Mouse (Mus musculus) heart, postnatal 36 days (tissue): Measurements from ENCODE around the gene Fan1. TPM values are rescaled to one million over a fixed set of nuclear protein-coding genes. Genes with fewer than 3 reads are reported as not detected.

Experiments
- DNase-seq, 2 experiments: peaks; one replicate each; pipeline ENCODE4 v3.0.0; 2021 to 2022
- intact Hi-C: fragments of 180-260 bp; cut with DNase I; formaldehyde crosslinking; loops from one replicate; pipeline ENCODE4 v1.15.1; 2025
- total RNA-seq, 2 experiments: library from RNA; stranded (reverse); gene quantifications; 2 replicates each; pipeline ENCODE4 v1.2.3; 2021

The Fan1 gene
- 1 to 10 TPM; 8.9 to 9.9 TPM for total RNA-seq

DNA sequence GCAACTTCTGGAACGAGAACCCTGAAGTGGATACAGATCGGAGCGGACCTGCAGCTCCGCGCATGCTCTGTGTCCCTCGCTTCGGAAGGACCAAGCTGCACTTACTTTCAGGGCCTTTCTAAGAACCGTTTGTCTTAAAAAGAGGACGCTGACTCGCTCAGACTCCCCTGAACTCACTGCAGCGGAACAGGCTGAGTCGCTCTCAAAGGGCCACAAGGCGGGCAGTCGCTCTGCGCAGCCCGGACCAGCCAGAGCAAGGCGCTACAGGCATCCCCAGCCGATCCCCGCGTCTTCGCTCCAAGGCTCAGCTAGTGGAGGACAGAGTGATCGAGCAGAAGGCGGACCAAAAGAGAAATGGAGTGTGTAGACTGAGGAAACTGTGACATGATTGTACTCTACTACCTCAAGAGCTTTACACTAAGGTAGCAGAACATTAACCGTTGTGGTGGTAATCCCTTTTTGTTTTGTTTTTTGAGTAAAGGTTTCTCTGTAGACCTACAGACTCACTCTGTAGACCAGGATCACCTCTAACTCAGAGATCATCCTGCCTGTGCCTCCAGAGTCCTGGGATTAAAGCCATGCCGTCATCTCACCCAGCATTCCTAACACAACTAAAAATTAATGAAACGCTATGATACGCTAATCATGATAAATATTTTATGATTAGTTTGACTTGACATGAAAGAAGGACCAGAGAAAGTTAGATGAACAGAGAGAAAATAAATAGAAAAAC, at the start of gene Fan1:
Gene Fan1 (minus strand): TSS at position 266 of the 733 bp plus-strand sequence.
- peak; percentile 89 to 94 for DNase-seq
- intact Hi-C loops: loop anchor here (5.0 kb wide), 1 partner anchor 87 kb away; the partner anchor contains the start of gene Mtmr10

DNA sequence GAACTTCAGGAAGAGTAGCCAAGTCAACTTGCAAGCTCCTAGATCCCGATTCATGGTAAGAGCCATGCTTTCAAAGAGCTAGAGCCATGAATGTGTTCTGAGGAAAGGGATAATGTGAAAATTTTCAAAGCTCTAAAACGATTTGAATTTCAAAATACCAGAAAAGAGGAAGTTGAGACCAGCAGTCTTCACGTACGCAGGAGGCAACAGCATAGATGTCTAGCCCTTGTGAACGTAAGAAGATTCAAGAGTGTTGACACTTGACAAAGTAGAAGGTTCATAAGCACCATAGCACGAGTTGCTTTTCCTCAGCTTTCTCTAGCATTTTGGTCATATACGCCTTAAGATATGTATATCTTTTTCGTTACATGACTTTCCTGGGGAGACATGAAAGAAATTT, 30.1 kb upstream of the Fan1 start:
- no peak for DNase-seq

DNA sequence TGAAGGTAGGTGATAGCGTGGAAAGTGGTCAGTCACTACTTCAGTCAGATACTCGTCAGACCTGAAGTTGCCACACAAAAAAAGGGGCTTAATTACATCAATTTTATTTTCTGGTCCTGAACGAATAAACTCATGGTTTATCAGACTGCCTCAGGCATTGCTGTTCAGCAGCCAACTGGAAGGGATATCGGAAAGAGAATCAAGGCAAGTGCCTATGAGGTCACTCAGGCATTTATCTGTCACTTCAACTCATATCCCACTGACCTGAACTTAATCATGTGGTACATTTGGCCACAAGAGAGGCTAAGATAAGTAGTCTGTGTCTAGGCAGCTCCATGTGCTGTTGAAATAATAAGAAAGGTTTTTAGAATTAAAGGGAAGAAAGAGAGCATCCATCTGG, 28.6 kb upstream of the Fan1 start:
- no peak for DNase-seq

More for the DNA sequence above, 30.1 kb upstream of the Fan1 start:
- intact Hi-C loops: no loop called here

DNA sequence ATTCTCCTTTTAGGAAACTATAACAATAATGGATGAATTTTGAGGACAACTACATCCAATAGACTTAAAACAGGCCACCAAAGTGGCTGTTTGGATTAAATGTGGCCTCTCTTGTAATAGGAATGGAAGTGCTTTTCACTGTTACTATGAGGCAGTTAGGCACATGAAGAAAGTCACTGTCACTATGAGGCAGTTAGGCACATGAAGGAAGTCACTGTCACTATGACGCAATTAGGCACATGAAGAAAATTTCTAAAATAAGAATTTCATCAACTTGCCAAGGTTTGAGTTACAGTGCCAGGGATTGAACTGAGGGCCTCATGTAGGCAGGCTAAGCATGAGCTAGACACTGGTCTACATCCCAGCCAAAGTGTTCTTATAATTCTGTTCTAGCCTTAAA, 26.8 kb upstream of the Fan1 start:
- no peak for DNase-seq
- intact Hi-C loops: no loop called here

More for the DNA sequence above, 28.6 kb upstream of the Fan1 start:
- intact Hi-C loops: no loop called here

DNA sequence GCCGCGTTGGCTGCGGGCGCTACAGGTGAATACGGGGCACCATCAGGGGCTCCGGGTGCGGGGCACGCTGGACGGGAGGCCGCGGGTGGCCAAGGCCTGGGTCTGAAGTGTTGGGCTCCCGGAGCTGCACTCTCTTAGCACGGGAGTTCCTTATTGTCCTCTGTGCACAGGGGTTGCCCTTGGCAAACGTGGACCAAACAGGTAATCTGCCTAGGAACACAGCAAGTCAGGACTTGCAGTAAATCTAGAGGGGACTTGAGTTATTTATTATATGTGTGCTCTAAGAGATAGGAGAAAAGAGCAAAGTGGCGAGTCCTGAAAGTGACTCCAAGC, 18.9 kb upstream of the Fan1 start:
- intact Hi-C loops: loop anchor here (5.0 to 10.0 kb wide), 4 partner anchors 105 to 1682 kb away; partner anchors contain the start of genes Mtmr10, Nsmce3 and Selenos
- DNase-seq: no peak

DNA sequence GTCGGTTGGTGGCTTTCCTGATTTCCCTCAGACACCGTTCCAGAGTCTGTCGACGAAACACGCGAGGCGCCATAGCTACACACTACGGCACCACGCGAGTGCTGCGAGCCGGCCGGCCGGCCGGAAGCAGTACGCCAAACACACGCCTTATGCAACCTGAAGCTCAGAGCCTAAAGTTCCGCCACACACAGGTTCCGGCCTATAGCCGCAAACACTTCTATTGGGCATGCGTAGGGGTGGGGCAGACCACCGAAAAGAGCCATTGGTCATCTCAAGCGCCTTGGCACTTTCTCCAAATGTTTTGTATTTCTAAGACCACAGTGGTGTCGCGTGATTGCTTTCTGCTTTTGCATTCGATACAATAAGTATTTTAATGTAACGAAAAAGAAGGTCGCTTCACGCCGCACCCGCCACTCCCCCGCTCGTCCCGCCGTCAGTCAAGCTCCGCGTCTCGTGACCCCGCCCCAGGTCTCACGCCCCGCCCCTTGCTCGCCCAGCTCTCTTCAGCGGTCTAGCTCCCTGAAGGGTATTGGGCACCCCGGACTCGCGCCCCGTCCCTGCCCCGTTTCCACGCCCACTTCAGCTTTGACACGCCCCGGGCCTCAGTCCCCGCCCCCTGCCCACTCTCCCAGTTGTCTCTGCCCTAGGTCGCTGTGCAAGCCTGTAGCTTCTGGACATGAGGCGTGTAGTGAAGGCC, 18.4 kb upstream of the Fan1 start, which contains the start of the genes Mphosph10 and Mcee:
Gene Mphosph10 (minus strand): TSS at position 147 of the 697 bp plus-strand sequence.
Gene Mcee (plus strand): TSS at position 486 of the 697 bp plus-strand sequence.
- intact Hi-C loops: loop anchor here (5.0 to 10.0 kb wide), 4 partner anchors 105 to 1683 kb away; partner anchors contain the start of genes Mtmr10, Nsmce3 and Selenos
- DNase-seq: peak; percentile 99

DNA sequence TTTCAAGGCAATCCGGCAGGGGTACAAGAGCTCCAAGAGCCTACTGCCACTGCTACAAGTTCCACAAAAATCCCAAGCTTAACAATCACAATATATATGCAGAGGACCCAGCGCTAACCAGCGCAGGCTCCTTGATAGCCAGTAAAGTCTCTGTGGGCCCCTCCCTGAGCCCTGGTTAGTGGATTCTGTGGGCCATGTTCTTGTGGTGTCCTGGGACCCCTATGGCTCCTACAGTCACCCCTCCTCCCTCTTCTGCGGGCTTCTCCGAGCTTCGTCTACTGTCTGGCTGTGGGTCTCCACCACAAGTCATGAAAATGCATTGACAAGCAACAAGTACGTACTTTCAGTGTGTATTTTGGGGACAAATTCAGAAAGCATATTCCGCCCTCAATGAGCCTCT, 17.6 kb upstream of the Fan1 start:
- intact Hi-C loops: loop anchor here (5.0 to 10.0 kb wide), 4 partner anchors 104 to 1683 kb away; partner anchors contain the start of genes Mtmr10, Nsmce3 and Selenos
- peak in 1 of 2 experiments; percentile 13 for DNase-seq

DNA sequence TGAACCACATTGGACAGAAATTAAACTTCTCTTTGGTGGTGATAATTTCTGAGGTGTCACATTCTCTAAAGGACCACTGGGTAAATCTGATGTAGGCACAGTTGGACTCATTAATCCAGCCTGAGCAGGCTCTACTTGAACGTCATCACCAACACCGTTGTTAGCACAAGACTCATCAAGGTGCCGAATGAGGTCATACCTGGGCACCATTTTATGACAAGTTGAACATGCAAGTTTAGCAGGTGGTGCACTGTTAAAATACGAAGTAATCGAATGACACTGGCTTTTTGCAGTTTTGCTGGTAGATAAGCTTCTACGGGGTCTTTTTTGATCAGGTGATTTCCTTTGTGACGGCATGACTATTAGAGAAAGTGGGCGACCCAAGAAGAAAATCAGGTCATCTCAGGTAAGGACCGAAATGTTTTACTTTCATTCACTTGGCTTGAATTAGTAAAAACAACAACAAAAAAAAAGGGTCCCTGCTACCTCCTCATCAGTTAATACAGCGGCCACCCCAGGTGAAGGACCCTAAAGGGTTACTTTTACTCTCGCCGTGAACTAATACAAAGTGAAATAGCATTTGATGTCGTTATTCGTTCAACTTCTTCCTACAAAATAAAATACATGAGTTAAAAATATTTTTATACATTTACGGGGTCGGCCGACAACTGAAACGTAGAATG, 607 bp downstream of the Fan1 start:
- intact Hi-C loops: loop anchor here (5.0 kb wide), 1 partner anchor 86 kb away; the partner anchor contains the start of gene Mtmr10
- DNase-seq: no peak

DNA sequence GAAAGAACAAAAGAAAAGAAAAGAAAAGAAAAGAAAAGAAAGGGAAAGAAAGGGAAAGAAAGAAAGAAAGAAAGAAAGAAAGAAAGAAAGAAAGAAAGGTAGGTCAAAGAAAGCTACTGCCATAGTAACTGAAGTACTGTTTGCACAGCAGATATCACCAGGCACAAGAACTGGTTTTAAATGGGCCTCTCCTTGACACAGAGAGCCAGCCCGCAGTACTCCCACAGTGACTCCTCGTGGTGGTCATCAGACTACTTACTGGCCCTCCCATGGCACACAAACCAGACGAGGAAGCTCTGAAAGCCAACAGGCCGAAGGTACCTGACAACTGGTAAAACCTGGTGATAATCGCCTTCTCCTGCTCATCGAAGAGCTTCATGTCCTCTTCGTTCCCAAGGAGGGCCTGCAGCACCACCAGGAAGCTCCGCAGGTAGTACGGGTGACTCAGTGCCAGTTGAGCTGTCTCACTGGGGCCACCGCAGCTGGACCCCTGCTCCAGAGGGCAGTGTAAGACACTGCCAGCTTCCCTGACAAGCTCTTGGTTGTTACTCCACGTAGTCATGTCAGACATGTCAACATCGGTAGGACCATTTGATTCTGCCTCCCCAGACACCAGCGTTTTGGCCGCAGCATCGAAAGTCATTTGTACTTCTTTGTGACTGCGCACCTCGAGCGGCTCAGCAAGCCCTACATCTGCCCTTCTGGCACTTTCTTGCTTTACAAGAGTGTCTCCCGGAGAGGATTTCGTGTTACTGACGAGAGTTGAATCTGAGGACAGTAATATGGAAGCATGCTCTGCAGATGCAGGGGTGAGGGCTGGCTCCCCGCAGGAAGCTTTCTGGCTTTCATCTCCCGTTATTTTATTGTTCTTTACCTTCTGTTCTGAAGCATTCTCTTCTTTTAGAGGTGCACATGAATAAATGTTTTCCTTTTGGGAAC, 1.7 kb downstream of the Fan1 start:
- DNase-seq: no peak
- intact Hi-C loops: loop anchor here (5.0 kb wide), 1 partner anchor 85 kb away; the partner anchor contains the start of gene Mtmr10

DNA sequence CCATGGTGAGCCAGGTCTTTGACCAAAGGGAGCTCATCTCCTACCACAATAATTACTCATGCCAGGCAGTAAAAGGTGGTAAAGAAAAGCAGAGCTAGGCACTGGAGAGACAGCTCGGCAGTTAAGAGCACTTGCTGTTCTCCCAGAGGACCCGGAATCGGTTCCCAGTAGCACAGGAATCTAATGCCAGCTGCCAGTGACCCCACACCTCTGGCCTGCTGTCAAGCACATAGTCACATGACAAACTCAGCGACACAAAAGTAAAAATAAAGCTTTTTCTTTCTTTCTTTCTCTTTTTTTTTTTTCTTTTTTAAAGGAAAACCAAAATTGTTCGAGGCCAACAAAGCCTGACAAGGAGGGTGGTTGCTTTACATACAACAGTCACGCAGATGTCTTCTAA, 4.1 kb downstream of the Fan1 start:
- intact Hi-C loops: loop anchor here (5.0 kb wide), 1 partner anchor 83 kb away; the partner anchor contains the start of gene Mtmr10
- no peak for DNase-seq

DNA sequence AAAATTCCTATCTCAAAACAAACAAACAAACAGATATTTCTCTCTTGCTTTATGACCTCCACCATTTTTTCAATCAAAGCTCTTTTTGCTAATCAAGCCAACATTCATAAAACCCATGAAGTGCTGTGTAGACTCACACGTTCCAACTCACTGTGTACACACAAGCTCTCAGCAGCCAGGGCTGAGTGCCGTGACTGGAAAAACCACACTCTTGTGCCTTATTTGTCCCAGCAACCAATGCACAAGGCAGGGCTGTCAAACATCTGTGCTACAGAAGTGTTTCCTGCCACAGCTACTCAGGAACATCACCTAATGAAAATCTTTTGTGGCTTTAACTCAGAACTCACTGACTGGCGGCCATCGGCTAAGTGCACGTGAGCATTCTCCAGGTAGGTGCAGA, 8.0 kb downstream of the Fan1 start:
- DNase-seq: no peak
- intact Hi-C loops: no loop called here

DNA sequence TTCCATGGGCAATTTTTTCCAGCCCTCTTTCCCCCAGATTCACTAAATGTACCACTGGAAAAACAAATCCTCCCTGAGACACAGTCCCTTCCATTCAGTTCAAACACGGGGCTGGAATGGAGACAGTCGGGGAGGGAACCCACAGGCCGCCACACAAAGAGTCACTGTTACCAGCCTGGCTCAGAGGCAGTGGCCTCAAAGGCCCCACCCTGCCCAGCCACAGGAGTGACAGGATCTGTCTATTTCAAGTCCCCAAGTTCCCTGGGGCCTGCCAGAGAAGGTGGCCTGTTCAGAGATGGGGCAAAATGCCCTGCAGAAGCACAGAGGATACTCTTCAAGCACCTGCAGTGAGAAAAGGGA, 13.3 kb downstream of the Fan1 start:
- intact Hi-C loops: no loop called here
- no peak for DNase-seq

DNA sequence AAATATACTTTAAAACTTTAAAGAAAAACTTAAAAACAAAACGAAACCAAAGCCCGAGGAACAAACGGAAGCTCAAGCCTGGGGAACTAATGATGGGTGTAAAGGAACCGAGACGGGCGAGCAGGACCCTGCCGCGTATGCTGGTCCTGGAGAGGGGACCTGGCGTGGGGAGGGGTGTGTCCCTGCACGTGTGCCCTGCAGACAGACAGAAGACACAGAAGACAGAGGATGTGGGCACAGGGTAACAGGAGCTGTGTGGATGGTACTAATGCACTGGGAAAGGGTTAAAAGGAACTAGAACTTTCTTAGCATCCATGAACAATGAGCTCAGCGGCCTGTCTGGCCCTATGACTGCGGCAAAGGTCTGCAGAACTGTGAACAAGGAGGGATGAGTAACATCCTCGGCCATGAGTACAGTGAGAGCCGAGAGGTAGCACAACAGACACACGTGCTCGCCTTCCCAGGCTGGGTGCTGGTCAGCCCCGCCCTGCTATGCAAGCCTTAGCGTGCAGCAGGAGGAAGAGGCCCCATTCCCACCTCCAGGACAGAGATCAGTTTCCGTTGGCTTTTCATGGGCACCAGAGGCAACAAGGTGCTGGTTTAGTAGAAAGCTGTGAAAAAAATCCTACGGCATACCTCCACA, 13.8 kb downstream of the Fan1 start:
- no peak for DNase-seq
- intact Hi-C loops: loop anchor here (10.0 kb wide), 1 partner anchor 385 kb away; no protein-coding TSS in a partner anchor

DNA sequence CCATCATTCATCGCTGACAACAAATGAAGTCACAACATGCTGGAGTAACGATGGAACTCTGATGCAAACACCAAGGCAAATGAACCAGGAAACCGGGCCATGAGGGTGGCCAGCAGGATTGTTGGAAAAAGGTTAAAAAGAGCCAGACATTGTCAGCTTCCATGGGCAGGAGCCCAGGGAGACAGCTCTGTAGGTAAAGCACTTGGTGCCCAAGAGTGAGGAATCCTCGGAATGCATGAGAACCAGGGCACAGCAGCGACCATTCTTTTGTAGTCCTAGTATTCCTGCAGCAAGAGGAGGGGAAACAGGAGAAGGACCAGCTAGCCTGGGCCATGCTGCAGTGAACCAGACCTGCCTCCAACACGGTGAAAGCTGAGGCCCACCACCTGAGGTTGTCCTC, 15.2 kb downstream of the Fan1 start:
- intact Hi-C loops: loop anchor here (10.0 kb wide), 1 partner anchor 386 kb away; no protein-coding TSS in a partner anchor
- no peak for DNase-seq

DNA sequence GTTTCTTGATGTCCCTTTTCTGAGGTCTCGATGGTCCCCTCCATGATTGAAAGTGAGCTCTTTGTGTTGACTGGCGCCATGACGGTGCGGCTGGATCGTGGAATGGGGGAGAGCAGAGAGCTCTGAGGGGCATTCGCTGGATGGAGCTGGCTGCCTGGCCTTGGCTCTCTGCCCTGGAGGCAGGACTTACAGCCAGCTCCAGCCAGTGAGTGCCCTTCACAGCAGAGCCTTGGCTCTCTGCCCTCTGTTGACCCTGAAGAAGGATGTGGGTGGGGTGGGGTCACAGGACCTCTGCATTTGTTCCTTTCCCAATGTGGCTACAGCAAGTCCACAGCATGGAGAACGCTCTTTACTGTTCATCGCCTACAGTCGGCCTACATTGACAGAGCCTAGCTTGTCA, 16.5 kb downstream of the Fan1 start:
- DNase-seq: peak; percentile 27 to 38
- intact Hi-C loops: loop anchor here (10.0 kb wide), 1 partner anchor 387 kb away; no protein-coding TSS in a partner anchor

DNA sequence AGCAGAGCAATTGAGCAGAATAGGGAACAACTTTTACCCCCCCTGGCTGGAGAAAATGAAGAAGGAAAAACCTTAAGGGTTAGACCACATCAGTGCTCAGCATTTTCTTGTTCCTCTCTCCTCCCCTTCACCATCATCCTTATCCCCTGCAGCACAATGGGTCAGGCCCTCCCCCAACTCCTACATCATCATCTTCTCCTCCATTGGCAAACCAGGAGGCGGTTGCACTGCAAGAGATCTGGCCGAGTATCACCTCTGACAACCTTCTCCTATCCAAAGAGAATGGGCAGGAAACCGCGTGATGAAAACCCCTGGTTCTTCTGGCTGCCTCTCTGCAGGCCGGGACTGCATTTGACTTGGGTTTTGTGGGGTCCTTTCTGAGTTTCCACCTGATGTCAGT, 17.2 kb downstream of the Fan1 start:
- intact Hi-C loops: loop anchor here (10.0 kb wide), 1 partner anchor 388 kb away; no protein-coding TSS in a partner anchor
- DNase-seq: no peak

DNA sequence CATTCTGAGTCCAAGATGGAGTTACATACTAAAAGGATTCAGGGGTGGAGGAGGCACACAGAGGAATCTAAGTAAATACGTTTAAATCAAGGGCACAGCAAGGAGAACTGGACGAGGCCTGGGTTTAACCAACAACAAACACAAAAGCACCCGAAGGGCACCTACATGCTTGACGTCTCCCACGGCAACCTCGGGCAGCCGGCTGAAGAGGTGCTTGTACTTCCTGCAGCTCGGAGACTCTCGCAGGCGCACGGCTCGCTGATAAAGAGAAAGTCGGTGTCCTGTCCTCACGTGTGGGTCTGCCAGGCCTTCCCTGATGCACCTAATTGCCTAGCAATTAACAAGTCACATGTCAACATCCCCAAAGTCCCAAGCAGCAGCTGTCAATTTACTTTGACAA, 19.7 kb downstream of the Fan1 start:
- no peak for DNase-seq
- intact Hi-C loops: loop anchor here (10.0 kb wide), 1 partner anchor 391 kb away; no protein-coding TSS in a partner anchor

DNA sequence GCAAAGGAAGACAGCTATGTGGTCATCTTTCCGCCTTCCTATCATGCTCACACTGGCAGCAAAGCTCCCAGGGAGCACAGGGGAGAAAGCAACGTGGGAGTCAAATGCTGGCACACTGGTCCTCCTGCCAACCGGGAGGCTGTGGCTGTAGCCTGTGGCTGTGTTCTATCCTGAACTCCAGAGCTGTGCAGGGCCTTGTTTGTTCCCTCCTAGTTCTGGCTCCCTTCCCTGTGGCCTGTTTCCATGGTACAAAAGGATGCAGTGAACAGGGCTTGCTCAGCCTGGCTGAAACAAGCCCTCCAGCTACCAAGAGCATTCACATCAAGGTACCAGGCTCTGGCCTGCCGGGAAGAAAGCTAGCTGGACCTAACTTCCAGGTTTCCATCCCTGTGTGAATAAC, 22.8 kb downstream of the Fan1 start:
- DNase-seq: no peak
- intact Hi-C loops: loop anchor here (10.0 kb wide), 1 partner anchor 394 kb away; no protein-coding TSS in a partner anchor
